Mouse (Mus musculus) heart, embryonic 16.5 days (tissue): Measurements from ENCODE around the gene Gstm5. TPM values are rescaled to one million over a fixed set of nuclear protein-coding genes. Genes with fewer than 3 reads are reported as not detected.

Experiments
- ATAC-seq: fragments of 200-750 bp; cut with Nextera tagmentation; replicated peaks from 2 replicates; pipeline ENCODE4 v1.8.0; 2017; ENCODE audit warnings: moderate number of reproducible peaks; ENCODE audit not compliant: insufficient read depth, low FRiP score; ENCODE audit errors: extremely low read depth
- H3K27ac ChIP-seq: fragments of 300-500 bp; sonication (generic); 2 replicates; pipeline ENCODE4 v1.5.1; 2014; ENCODE audit warnings: mild to moderate bottlenecking, low read length, control low read depth, moderate library complexity
- H3K27me3 ChIP-seq: fragments of 300-500 bp; sonication (generic); 2 replicates; pipeline ENCODE4 v1.6.1; 2014; ENCODE audit warnings: low read length, mixed read lengths; ENCODE audit not compliant: control insufficient read depth, insufficient read depth
- H3K36me3 ChIP-seq: fragments of 300-500 bp; sonication (generic); 2 replicates; pipeline ENCODE4 v1.6.1; 2014; ENCODE audit not compliant: control insufficient read depth, insufficient read depth
- H3K4me1 ChIP-seq: fragments of 300-500 bp; sonication (generic); 2 replicates; pipeline ENCODE4 v1.6.1; 2014; ENCODE audit warnings: low read length, mixed read lengths; ENCODE audit not compliant: control insufficient read depth, insufficient read depth
- H3K4me2 ChIP-seq: fragments of 300-500 bp; sonication (generic); 2 replicates; pipeline ENCODE4 v1.6.1; 2014; ENCODE audit warnings: low read depth, mild to moderate bottlenecking, control low read depth, low read length
- H3K4me3 ChIP-seq: fragments of 300-500 bp; sonication (generic); 2 replicates; pipeline ENCODE4 v1.5.1; 2014; ENCODE audit warnings: mild to moderate bottlenecking, control low read depth, low read length
- H3K9ac ChIP-seq: fragments of 300-500 bp; sonication (generic); 2 replicates; pipeline ENCODE4 v1.6.1; 2014; ENCODE audit warnings: low read length, control low read depth
- H3K9me3 ChIP-seq: fragments of 300-500 bp; sonication (generic); replicated peaks from 2 replicates; pipeline ENCODE4 v1.6.1; 2016; ENCODE audit warnings: low read length; ENCODE audit not compliant: control insufficient read depth
- WGBS: fragments of 180-500 bp; shearing (Covaris S2); extraction: QIAGEN DNeasy Blood & Tissue Kit; methylation state at CpG from one replicate; pipeline ENCODE4 v1.1.7; 2014; 5-methylcytosine and 5-hydroxymethylcytosine counted together
- polyA plus RNA-seq: library from polyadenylated mRNA; unstranded; fragments of >200 nt; fragmentation: Nextera tagmentation; extraction: Ambion mirVana; gene quantifications from 2 replicates; pipeline ENCODE4 v1.2.1, GENCODE M21; 2015

Gstm5 gene
- polyA plus RNA-seq, 1 experiment from 2014 or later, result 118 TPM

- H3K27ac ChIP-seq, result no peak overlapping the region
- H3K4me2 ChIP-seq, result no peak overlapping the region
- ATAC-seq, result no peak
- no peaks in the 10 kb centered on the region for H3K4me1 ChIP-seq
- 55% methylated on average over 7 of the region's 7 CpGs for WGBS
- H3K9ac ChIP-seq, result no peak overlapping the region
- no peaks in the 10 kb centered on the region for H3K27me3 ChIP-seq
- no peak overlapping the region for H3K4me3 ChIP-seq
- no peaks in the 10 kb centered on the region for H3K36me3 ChIP-seq
- H3K9me3 ChIP-seq, result no peaks in the 10 kb centered on the region; the same call in 1 of the 2 replicates
Observed at GRCm38 (mm10) chr3:107917783-107918408, 22.3 kb downstream of the Gstm5 start.

GRCm38 (mm10) chr3:107920348-107920747, 24.7 kb downstream of the Gstm5 start:
- H3K9me3 ChIP-seq, result no peaks in the 10 kb centered on the region
- no peak overlapping the region for H3K4me3 ChIP-seq
- ATAC-seq, result no peak
- no peaks in the 10 kb centered on the region for H3K4me1 ChIP-seq
- no peak overlapping the region for H3K9ac ChIP-seq
- no peak overlapping the region for H3K4me2 ChIP-seq
- WGBS, result 90% methylated on average over 5 of the region's 5 CpGs
- no peaks in the 10 kb centered on the region for H3K27me3 ChIP-seq
- no peaks in the 10 kb centered on the region for H3K36me3 ChIP-seq
- no peak overlapping the region for H3K27ac ChIP-seq

GRCm38 (mm10) chr3:107925335-107925734, 29.7 kb downstream of the Gstm5 start:
- H3K9ac ChIP-seq, result no peak overlapping the region
- no peak overlapping the region for H3K4me3 ChIP-seq
- 90% methylated on average over 3 of the region's 3 CpGs for WGBS
- no peak for ATAC-seq
- H3K36me3 ChIP-seq, result no peaks in the 10 kb centered on the region
- H3K4me2 ChIP-seq, result no peak overlapping the region
- no peaks in the 10 kb centered on the region for H3K4me1 ChIP-seq
- no peak overlapping the region for H3K27ac ChIP-seq
- H3K27me3 ChIP-seq, result no peaks in the 10 kb centered on the region
- no peaks in the 10 kb centered on the region for H3K9me3 ChIP-seq

GRCm38 (mm10) chr3:107927841-107928240, 32.2 kb downstream of the Gstm5 start:
- Histone ChIP-seq H3K9me3 (no peaks in the 10 kb centered on the region), H3K4me3 (no peak overlapping the region), H3K4me1 (peaks cover 6% of the 10 kb centered on the region), H3K36me3 (no peaks in the 10 kb centered on the region), H3K27ac (no peak overlapping the region), H3K4me2 (no peak overlapping the region), H3K9ac (no peak overlapping the region), H3K27me3 (no peaks in the 10 kb centered on the region)
- WGBS, result 68% methylated on average over 3 of the region's 3 CpGs
- ATAC-seq, result no peak

GRCm38 (mm10) chr3:107928691-107929090, 33.1 kb downstream of the Gstm5 start:
- Histone ChIP-seq H3K4me2 (no peak overlapping the region), H3K4me3 (no peak overlapping the region), H3K4me1 (peaks cover 6% of the 10 kb centered on the region), H3K36me3 (no peaks in the 10 kb centered on the region), H3K9ac (no peak overlapping the region), H3K9me3 (no peaks in the 10 kb centered on the region), H3K27ac (no peak overlapping the region), H3K27me3 (no peaks in the 10 kb centered on the region)
- 72% methylated on average over 11 of the region's 11 CpGs for WGBS
- no peak for ATAC-seq

- H3K9me3 ChIP-seq, result no peaks in the 10 kb centered on the region
- H3K4me2 ChIP-seq, result no peak overlapping the region
- WGBS, result 81% methylated on average over 4 of the region's 4 CpGs
- no peaks in the 10 kb centered on the region for H3K27me3 ChIP-seq
- no peak overlapping the region for H3K4me3 ChIP-seq
- no peaks in the 10 kb centered on the region for H3K36me3 ChIP-seq
- H3K27ac ChIP-seq, result no peak overlapping the region
- peaks cover 6% of the 10 kb centered on the region for H3K4me1 ChIP-seq
- H3K9ac ChIP-seq, result no peak overlapping the region
- ATAC-seq, result no peak
Observed at GRCm38 (mm10) chr3:107929243-107929642, 33.6 kb downstream of the Gstm5 start.

- Histone ChIP-seq H3K4me3 (no peak overlapping the region), H3K36me3 (no peaks in the 10 kb centered on the region), H3K9ac (no peak overlapping the region), H3K27me3 (no peaks in the 10 kb centered on the region), H3K4me2 (no peak overlapping the region), H3K27ac (no peak overlapping the region), H3K4me1 (peaks cover 6% of the 10 kb centered on the region), H3K9me3 (no peaks in the 10 kb centered on the region)
- WGBS, result 74% methylated on average over 4 of the region's 4 CpGs
- no peak for ATAC-seq
Observed at GRCm38 (mm10) chr3:107929731-107930130, 34.1 kb downstream of the Gstm5 start.

GRCm38 (mm10) chr3:107931134-107931533, 35.5 kb downstream of the Gstm5 start:
- peak overlapping the region; percentile 81 for H3K27ac ChIP-seq

GRCm38 (mm10) chr3:107931670-107932069, 36.0 kb downstream of the Gstm5 start, which contains the start of gene Gstm7:
Gstm7 (minus strand) TSS chr3:107931817.
- H3K27me3 ChIP-seq, result no peaks in the 10 kb centered on the region
- H3K9me3 ChIP-seq, result no peaks in the 10 kb centered on the region
- WGBS, result 2% methylated on average over 10 of the region's 10 CpGs
- H3K4me1 ChIP-seq, result peaks cover 13% of the 10 kb centered on the region
- peak within 1 kb of the TSS; percentile 81 for H3K27ac ChIP-seq
- peak within 1 kb of the TSS; percentile 34; the same call in 1 of the 2 replicates for H3K9ac ChIP-seq
- peak; percentile 98 for ATAC-seq
- no peaks in the 10 kb centered on the region for H3K36me3 ChIP-seq
- peak within 1 kb of the TSS; percentile 65 for H3K4me2 ChIP-seq
- peak within 1 kb of the TSS; percentile 50 for H3K4me3 ChIP-seq

More at GRCm38 (mm10) chr3:107931134-107931533, 35.5 kb downstream of the Gstm5 start:
- Histone ChIP-seq H3K4me3 (peak overlapping the region; percentile 50), H3K36me3 (no peaks in the 10 kb centered on the region), H3K4me2 (peak overlapping the region; percentile 65), H3K9me3 (no peaks in the 10 kb centered on the region), H3K9ac (peak overlapping the region; percentile 34; the same call in 1 of the 2 replicates), H3K4me1 (peaks cover 13% of the 10 kb centered on the region), H3K27me3 (no peaks in the 10 kb centered on the region)
- no peak for ATAC-seq
- WGBS, result 61% methylated on average over 2 of the region's 2 CpGs
